Mouse (Mus musculus) intestine, embryonic 16.5 days (tissue): Measurements from ENCODE around the gene Hoxc5. TPM values are rescaled to one million over a fixed set of nuclear protein-coding genes. Genes with fewer than 3 reads are reported as not detected.

ENCODE experiments used
- ATAC-seq: fragments of 200-750 bp; cut with Nextera tagmentation; 2 replicates; pipeline ENCODE4 v1.8.0; 2017; ENCODE audit warnings: moderate TSS enrichment, moderate library complexity
- H3K27ac ChIP-seq: fragments of 300-500 bp; sonication (generic); 2 replicates; pipeline ENCODE4 v1.5.1; 2014; ENCODE audit warnings: mild to moderate bottlenecking, low read length
- H3K27me3 ChIP-seq: fragments of 300-500 bp; sonication (generic); replicated peaks from 2 replicates; pipeline ENCODE4 v1.6.1; 2014; ENCODE audit warnings: low read length, control low read depth, mixed read lengths; ENCODE audit not compliant: control insufficient read depth, insufficient read depth
- H3K36me3 ChIP-seq: fragments of 300-500 bp; sonication (generic); 2 replicates; pipeline ENCODE4 v1.6.1; 2014; ENCODE audit warnings: low read length, control low read depth; ENCODE audit not compliant: control insufficient read depth, insufficient read depth
- H3K4me1 ChIP-seq: fragments of 300-500 bp; sonication (generic); 2 replicates; pipeline ENCODE4 v1.6.1; 2014; ENCODE audit warnings: low read length, control low read depth, mixed read lengths; ENCODE audit not compliant: control insufficient read depth, insufficient read depth
- H3K4me2 ChIP-seq: fragments of 300-500 bp; sonication (generic); 2 replicates; pipeline ENCODE4 v1.6.1; 2014; ENCODE audit warnings: low read depth, low read length, control low read depth
- H3K4me3 ChIP-seq: fragments of 300-500 bp; sonication (generic); 2 replicates; pipeline ENCODE4 v1.5.1; 2014; ENCODE audit warnings: mild to moderate bottlenecking, low read length
- H3K9ac ChIP-seq: fragments of 300-500 bp; sonication (generic); 2 replicates; pipeline ENCODE4 v1.6.1; 2014; ENCODE audit warnings: low read depth, low read length
- H3K9me3 ChIP-seq: fragments of 300-500 bp; sonication (generic); 2 replicates; pipeline ENCODE4 v1.6.1; 2016; ENCODE audit warnings: low read length, control low read depth; ENCODE audit not compliant: control insufficient read depth
- WGBS: fragments of 180-500 bp; shearing (Covaris S2); extraction: QIAGEN DNeasy Blood & Tissue Kit; methylation state at CpG from one replicate; pipeline ENCODE4 v1.1.7; 2014; 5-methylcytosine and 5-hydroxymethylcytosine counted together
- polyA plus RNA-seq: library from polyadenylated mRNA; unstranded; fragments of >200 nt; fragmentation: Nextera tagmentation; extraction: Ambion mirVana; gene quantifications from 2 replicates; pipeline ENCODE4 v1.2.1, GENCODE M21; 2015

Gene Hoxc5
- polyA plus RNA-seq, 1 experiment from 2014 or later, result 6.8 TPM

GRCm38 (mm10) chr15:103034807-103035547 lies 67.7 kb downstream of the Hoxc5 start:
- Histone ChIP-seq H3K4me3 (peak overlapping the region; percentile 60), H3K4me1 (peaks cover 13% of the 10 kb centered on the region), H3K4me2 (peak overlapping the region; percentile 65), H3K9ac (peak overlapping the region; percentile 82), H3K27me3 (peaks cover 73% of the 10 kb centered on the region), H3K36me3 (no peaks in the 10 kb centered on the region), H3K27ac (peak overlapping the region; percentile 63), H3K9me3 (no peaks in the 10 kb centered on the region)
- ATAC-seq, result peak; percentile 51
- WGBS, result 1% methylated on average over 34 of the region's 34 CpGs

GRCm38 (mm10) chr15:103035548-103035881 lies 68.3 kb downstream of the Hoxc5 start:
- ATAC-seq, result no peak
- peak overlapping the region; percentile 63 for H3K27ac ChIP-seq
- H3K4me1 ChIP-seq, result peaks cover 15% of the 10 kb centered on the region
- peaks cover 73% of the 10 kb centered on the region for H3K27me3 ChIP-seq
- H3K4me2 ChIP-seq, result peak overlapping the region; percentile 65
- H3K9me3 ChIP-seq, result no peaks in the 10 kb centered on the region
- H3K4me3 ChIP-seq, result peak overlapping the region; percentile 60
- 2% methylated on average over 14 of the region's 14 CpGs for WGBS
- peak overlapping the region; percentile 82 for H3K9ac ChIP-seq
- H3K36me3 ChIP-seq, result no peaks in the 10 kb centered on the region

- 50% methylated on average over 1 of the region's 1 CpGs for WGBS
- Histone ChIP-seq H3K4me2 (no peak overlapping the region), H3K9ac (no peak overlapping the region), H3K4me3 (no peak overlapping the region), H3K9me3 (no peaks in the 10 kb centered on the region), H3K27ac (no peak overlapping the region), H3K27me3 (peaks cover 78% of the 10 kb centered on the region), H3K4me1 (peaks cover 18% of the 10 kb centered on the region), H3K36me3 (no peaks in the 10 kb centered on the region)
- no peak for ATAC-seq
These were observed 70.3 kb downstream of the Hoxc5 start for GRCm38 (mm10) chr15:103037579-103037978.

- Histone ChIP-seq H3K4me3 (no peak overlapping the region), H3K4me2 (no peak overlapping the region), H3K27ac (no peak overlapping the region; the same call in 1 of the 2 replicates), H3K9ac (peak overlapping the region; percentile 51), H3K27me3 (peaks cover 75% of the 10 kb centered on the region), H3K9me3 (no peaks in the 10 kb centered on the region), H3K36me3 (no peaks in the 10 kb centered on the region), H3K4me1 (peaks cover 17% of the 10 kb centered on the region)
- no peak for ATAC-seq
- 37% methylated on average over 10 of the region's 10 CpGs for WGBS
These were observed 71.6 kb downstream of the Hoxc5 start for GRCm38 (mm10) chr15:103038701-103039480.

GRCm38 (mm10) chr15:103039609-103040008 lies 72.4 kb downstream of the Hoxc5 start:
- Histone ChIP-seq H3K4me1 (peaks cover 12% of the 10 kb centered on the region), H3K27me3 (peaks cover 72% of the 10 kb centered on the region), H3K9ac (no peak overlapping the region), H3K9me3 (no peaks in the 10 kb centered on the region), H3K27ac (no peak overlapping the region), H3K4me2 (no peak overlapping the region), H3K4me3 (no peak overlapping the region), H3K36me3 (no peaks in the 10 kb centered on the region)
- WGBS, result 15% methylated on average over 3 of the region's 3 CpGs
- ATAC-seq, result no peak

- peaks cover 66% of the 10 kb centered on the region for H3K27me3 ChIP-seq
- ATAC-seq, result no peak; the same call in 1 of the 2 replicates
- peaks cover 10% of the 10 kb centered on the region; the same call in 1 of the 2 replicates for H3K4me1 ChIP-seq
- WGBS, result 31% methylated on average over 12 of the region's 12 CpGs
- H3K4me2 ChIP-seq, result peak overlapping the region; percentile 42
- H3K9ac ChIP-seq, result 0 out of 2 replicates have a peak overlapping the region, but pooled peaks have one; percentile 45
- H3K36me3 ChIP-seq, result no peaks in the 10 kb centered on the region
- H3K9me3 ChIP-seq, result no peaks in the 10 kb centered on the region
- H3K27ac ChIP-seq, result peak overlapping the region; percentile 51
- H3K4me3 ChIP-seq, result 0 out of 2 replicates have a peak overlapping the region, but pooled peaks have one; percentile 11
These were observed 73.4 kb downstream of the Hoxc5 start for GRCm38 (mm10) chr15:103040601-103041000.

GRCm38 (mm10) chr15:103041613-103042012 lies 74.4 kb downstream of the Hoxc5 start:
- no peak for ATAC-seq
- Histone ChIP-seq H3K9ac (no peak overlapping the region), H3K36me3 (no peaks in the 10 kb centered on the region), H3K27ac (no peak overlapping the region), H3K9me3 (no peaks in the 10 kb centered on the region), H3K4me3 (no peak overlapping the region), H3K27me3 (peaks cover 57% of the 10 kb centered on the region), H3K4me1 (peaks cover 10% of the 10 kb centered on the region; the same call in 1 of the 2 replicates), H3K4me2 (no peak overlapping the region)
- WGBS, result 40% methylated on average over 5 of the region's 5 CpGs

- no peak overlapping the region for H3K4me2 ChIP-seq
- peaks cover 10% of the 10 kb centered on the region; the same call in 1 of the 2 replicates for H3K4me1 ChIP-seq
- H3K9ac ChIP-seq, result no peak overlapping the region
- no peak overlapping the region for H3K4me3 ChIP-seq
- H3K27me3 ChIP-seq, result peaks cover 51% of the 10 kb centered on the region
- no peaks in the 10 kb centered on the region for H3K9me3 ChIP-seq
- no peak overlapping the region for H3K27ac ChIP-seq
- ATAC-seq, result no peak
- no peaks in the 10 kb centered on the region for H3K36me3 ChIP-seq
- 10% methylated on average over 1 of the region's 1 CpGs for WGBS
These were observed 75.0 kb downstream of the Hoxc5 start for GRCm38 (mm10) chr15:103042209-103042608.

GRCm38 (mm10) chr15:103051670-103052069 lies 84.4 kb downstream of the Hoxc5 start:
- no peak for ATAC-seq
- Histone ChIP-seq H3K4me1 (no peaks in the 10 kb centered on the region), H3K4me2 (no peak overlapping the region), H3K4me3 (no peak overlapping the region), H3K27ac (no peak overlapping the region), H3K36me3 (no peaks in the 10 kb centered on the region), H3K27me3 (peaks cover 6% of the 10 kb centered on the region; the same call in 1 of the 2 replicates), H3K9me3 (no peaks in the 10 kb centered on the region), H3K9ac (no peak overlapping the region)
- 79% methylated on average over 2 of the region's 2 CpGs for WGBS
